Mouse (Mus musculus) adrenal gland, postnatal 0 days (tissue): Measurements from ENCODE around the gene Sat2. TPM values are rescaled to one million over a fixed set of nuclear protein-coding genes. Genes with fewer than 3 reads are reported as not detected.
A peak's percentile ranks its signal among the peaks of the same experiment; 100 is the strongest.

Source experiments
- microRNA-seq: library from miRNA; unstranded; fragments of <30 nt; microRNA quantifications from one replicate; pipeline ENCODE4, GENCODE M21; 2016; ENCODE audit warnings: borderline replicate concordance; ENCODE audit not compliant: insufficient number of aligned reads
- polyA plus RNA-seq: library from polyadenylated mRNA; unstranded; fragments of >200 nt; fragmentation: Nextera tagmentation; extraction: Ambion mirVana; gene quantifications from 2 replicates; pipeline ENCODE4 v1.2.1, GENCODE M21; 2015

Gene Sat2
- 41.0 and 44.3 TPM in 2 replicates for polyA plus RNA-seq

DNA sequence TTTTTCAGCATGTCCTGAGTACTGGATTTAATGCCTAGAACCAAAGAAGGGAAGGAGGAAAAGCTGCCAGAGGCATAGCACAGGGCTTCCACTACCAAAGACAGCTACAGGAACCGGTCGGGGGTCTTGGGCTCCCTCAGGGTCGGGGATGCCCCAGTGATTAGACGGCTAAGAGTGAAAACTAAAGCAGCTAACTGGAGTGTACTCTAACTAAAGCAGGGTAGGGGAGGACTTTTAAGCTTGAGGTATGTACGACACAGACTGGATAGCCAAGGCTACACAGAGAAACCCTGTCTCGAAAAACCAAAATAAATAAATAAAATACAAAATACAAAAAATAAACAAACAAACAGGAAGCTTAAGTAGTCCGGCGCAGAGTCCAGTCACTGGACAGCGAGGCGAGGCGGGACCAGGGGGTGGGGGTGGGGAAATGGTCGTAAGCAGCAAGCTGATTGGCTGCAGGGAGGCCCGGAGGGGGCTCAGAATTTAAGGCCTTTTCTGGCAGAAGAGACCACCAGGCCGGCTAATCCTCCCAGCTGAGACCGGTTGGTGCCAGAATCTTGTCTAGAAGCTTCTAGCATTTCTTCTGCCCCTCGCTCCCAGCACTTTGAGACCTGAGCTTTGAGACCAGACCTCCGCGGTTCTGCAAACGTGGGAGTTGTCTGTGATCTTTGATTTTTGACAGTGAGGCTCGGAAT lies at the start of gene Sat2:
Sat2 (plus strand) TSS at position 454 of the 698 bp plus-strand sequence.

DNA sequence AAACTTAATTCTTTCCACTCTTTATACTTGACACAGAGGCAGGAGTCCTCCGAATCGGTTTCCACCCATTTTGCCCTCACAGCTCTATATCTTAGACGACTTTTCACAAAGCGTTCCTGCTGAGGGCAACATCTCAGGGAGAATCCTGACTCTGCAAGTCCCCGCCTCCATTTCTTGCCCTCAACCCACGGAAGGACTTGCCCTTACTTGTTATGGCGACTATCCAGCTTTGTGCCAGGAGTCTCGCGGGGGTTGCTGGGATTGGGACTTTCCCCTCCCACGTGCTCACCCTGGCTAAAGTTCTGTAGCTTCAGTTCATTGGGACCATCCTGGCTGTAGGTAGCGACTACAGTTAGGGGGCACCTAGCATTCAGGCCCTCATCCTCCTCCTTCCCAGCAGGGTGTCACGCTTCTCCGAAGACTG lies 41.7 kb upstream of the Sat2 start, which contains the start of the genes Wrap53 and Trp53:
Wrap53 (minus strand) TSS at position 165 of the 424 bp plus-strand sequence.
Trp53 (plus strand) TSS at position 269 of the 424 bp plus-strand sequence.

DNA sequence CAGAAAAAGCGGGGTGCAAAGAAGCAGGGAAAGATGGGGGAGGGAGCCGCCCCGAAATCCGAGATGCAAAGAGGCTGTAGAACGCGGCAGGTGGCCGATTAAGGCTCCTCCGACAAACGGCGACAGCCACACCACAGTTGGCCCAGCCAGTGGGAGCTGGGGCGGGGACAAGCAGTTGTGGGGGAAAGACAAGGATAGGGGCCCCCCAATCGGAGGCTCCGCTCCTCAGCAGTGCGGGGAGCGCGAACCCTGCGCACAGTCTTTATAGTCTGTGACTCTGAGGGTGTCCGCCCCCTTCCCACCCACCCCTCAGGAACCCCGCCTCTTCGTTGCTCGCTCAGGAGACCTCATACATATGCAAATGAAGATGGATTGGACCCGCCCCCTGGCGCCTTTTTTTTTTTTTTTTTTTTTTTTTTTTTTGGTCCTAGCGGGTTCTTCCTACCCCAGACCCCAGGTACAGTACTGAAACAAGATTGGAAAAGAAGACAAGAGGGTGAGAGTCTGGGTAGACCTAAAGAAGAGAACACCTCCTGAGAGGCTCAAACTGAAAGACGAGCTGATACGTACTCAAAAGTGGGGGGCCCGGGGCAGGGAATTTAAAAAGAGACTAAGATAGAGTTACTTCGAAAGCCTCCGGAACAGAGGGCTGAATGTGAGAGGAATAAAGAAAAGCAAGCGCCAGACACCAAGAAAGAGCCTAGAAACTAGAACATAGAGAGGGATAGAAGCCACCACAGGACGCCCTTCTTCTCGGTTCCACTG lies 15.9 kb upstream of the Sat2 start, which contains the start of gene Atp1b2:
Atp1b2 (minus strand) TSS at position 217 of the 765 bp plus-strand sequence.

DNA sequence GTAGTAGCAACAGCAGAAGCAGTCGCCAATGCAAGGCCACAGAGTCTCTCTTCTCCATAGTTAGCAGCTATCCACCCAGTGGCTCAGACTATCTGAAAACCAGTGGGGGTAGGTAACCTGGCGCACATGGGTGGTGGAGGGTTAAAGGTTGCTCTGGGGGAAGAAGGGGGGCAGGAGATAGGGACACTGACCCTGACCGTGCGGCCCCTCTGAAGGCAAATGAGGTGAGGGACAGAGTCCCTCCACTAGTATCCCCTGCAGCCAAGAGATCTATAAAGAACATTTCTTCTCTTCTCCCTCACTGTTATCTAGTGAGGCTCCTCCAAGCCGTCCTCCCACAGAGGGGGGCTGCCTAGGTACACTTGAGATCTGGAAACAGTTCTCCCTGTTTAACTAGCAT lies 4.0 kb upstream of the Sat2 start, which contains the start of gene Shbg:
Shbg (minus strand) TSS at position 101 of the 400 bp plus-strand sequence.

DNA sequence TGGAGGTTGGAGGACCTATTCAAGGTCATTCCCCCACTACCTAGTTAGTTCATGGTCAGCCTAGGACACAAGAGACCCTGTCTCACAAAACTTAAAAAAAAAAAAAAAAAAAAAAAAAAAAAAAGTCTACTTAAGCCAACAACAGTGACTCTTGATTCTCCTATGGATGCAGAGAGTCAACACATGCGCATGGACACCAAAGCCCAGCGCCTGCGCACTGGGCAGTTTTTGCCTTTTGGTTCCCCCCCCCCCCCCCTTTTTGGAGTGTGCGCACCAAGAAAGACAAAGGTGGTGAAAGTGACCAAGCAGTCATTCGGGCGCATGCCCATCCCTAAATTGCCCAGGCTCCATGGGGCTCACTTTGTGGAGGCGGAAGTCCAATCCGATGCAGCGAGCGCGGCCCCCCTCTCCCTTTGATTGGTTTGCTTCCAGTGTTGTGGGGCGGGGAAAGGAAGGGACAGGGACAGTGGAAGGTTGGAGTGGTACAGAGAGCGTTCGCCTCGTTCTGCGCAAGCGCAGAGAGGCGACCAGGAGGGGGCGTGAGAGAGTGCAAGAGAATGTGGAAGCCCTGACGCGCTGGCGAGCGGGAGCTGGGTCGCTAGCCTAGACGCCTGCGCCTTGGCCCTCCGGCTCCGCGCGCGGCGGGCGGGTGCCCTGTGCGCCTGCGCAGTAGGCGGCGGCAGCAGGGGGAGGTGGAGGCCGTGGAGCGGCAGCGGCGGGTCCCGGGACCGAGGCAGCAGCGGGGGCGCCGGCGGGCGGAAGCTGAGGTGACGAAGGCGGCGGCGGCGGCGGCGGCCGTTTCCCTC lies 10.7 kb downstream of the Sat2 start, which contains the start of gene Fxr2:
Fxr2 (plus strand) TSS at position 707 of the 806 bp plus-strand sequence.

DNA sequence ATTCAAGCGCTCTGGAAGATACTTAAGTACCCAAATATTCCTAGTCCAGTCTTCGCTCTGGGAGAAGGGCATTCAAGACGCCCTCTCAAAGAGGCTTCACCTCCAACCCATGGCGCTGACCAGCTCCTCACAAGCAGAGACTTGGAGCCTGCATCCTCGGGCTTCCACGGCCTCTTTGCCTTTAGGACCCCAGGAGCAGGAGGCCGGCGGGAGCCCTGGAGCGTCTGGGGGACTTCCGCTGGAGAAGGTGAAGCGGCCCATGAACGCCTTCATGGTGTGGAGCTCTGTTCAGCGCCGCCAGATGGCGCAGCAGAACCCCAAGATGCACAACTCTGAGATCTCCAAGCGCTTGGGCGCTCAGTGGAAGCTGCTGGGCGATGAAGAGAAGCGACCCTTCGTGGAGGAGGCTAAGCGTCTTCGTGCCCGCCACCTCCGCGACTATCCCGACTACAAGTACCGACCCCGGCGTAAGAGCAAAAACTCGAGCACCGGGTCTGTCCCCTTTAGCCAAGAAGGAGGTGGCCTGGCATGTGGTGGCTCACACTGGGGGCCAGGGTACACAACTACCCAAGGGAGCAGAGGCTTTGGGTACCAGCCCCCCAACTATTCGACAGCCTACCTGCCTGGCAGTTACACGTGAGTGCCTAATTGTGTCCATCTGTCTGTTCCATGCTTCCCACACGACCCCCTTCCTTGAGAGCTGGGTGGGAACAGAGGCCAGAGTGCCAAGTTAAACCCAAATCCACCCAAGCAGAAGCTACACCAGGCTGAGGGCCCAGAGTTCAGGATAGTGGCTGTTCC lies 33.6 kb downstream of the Sat2 start, which contains the start of gene Sox15:
Sox15 (plus strand) TSS at position 51 of the 801 bp plus-strand sequence.

DNA sequence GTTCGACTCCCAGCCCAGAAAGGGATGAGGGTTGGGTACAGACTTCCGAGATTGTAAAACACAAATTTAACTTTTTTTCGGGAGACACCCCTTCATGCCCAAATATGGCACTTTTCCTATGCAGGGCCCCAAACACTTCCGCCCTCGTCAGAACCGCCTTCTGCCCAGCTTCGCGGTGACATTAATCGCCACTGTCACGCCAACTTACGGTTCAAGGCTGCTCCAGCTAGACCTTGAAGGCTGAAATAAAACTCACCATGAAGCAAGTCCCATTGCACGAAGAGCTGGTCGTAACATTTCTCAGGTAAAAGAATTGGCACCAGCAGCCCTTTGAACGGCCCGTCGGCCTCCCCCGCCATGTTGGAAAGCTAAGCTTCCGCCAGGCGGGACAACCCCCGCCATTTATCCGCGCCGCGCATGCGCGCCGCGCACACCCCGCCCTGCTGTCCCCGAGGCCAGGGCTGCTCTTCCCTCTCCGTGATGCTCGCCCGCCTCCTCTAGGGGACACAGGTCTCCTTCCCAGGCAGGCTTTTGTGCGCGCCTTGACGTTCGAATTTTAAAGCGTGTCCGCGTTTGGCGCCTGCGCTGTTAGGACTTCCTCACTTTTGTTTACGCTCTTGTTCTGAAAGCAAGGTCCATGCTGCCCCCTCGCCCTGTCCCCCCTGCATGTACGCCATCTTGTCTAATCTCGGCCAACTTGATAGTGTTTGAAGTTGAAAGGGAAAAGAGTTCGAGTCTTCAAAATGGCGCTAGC lies 40.6 kb downstream of the Sat2 start, which contains the start of gene Mpdu1:
Mpdu1 (minus strand) TSS at position 430 of the 754 bp plus-strand sequence.

DNA sequence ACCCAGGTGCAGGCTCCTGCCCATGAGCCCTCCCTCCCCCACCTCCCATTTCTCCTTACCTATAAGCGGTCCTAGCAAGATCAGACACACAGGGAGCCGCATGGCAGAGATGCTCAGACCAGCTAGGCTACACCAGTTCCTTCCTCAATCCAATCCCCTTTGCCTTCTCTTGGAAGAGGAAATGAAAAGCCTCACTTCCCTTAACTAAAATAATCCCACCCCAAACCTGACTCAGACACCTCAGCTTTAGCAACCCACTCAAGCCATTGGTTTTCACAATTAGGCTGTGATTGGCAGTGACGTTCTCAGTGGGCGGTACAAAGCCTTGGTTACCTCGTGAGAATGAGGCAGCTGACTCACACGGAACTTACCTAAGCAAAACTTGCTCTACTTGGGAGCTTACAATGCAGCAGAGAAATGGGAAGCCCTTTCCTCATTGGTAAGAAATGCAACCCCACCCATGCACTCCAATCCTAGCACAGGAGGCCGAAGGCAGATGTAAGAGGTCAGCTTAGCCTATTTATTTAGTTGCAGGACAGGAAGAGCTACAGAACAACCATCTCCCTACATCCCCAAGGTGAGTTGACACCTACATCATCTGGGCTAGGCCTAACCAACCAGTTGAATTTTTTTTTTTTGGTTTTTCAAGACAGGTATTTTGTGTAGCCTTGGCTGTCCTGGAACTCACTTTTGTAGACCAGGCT lies 44.3 kb downstream of the Sat2 start, which contains the start of gene Cd68:
Cd68 (minus strand) TSS at position 193 of the 704 bp plus-strand sequence.

DNA sequence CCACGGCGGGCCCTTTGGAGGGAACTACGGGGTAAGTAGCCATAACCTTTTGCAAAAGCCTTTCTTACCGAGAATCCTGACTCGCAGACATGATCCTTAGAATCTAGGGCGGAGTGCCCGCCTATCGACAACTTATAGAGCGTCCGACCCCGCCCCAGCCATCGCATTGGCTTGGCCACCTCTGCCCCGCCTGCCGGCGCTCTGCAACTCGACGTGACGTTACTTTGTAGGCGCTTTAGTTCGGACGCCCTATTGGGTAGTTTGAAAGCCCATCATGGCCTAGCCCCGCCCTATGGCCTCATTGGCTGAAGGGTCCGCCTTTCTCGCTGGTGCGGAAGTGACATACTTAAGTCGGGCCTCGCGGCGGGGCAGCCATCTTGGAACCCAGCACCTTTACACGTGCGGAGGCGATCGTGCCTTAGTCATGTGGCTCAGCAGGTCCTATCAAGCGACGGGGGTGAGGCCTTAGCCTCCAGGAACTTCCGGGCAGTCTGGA lies 50.4 kb downstream of the Sat2 start, which contains the start of gene Eif4a1:
Eif4a1 (minus strand) TSS at position 213 of the 496 bp plus-strand sequence.

Small RNAs within 50 kb of the gene (microRNA-seq; reads per million reads assigned to microRNA genes)
- gene Mir1934 (3.5 reads per million, percentile 1 among the genes with 10 or more reads in this experiment), gene Mir467f (not detected)

Other genes starting within 250 kb of the Sat2 start
- gene Naa38, start 226.5 kb upstream of the Sat2 start, polyA plus RNA-seq, result 338 and 498 TPM in 2 replicates
- 16.4 and 21.0 TPM in 2 replicates for gene Cyb5d1, start 226.4 kb upstream of the Sat2 start, polyA plus RNA-seq
- gene Tmem88, start 223.8 kb upstream of the Sat2 start, polyA plus RNA-seq, result 36.4 and 44.7 TPM in 2 replicates
- gene Kdm6b, start 208.3 kb upstream of the Sat2 start, polyA plus RNA-seq, result 13.8 and 14.7 TPM in 2 replicates
- gene Dnah2, start 72.9 kb upstream of the Sat2 start, polyA plus RNA-seq, result 0.30 and 1.3 TPM in 2 replicates
- gene Efnb3, start 61.8 kb upstream of the Sat2 start, polyA plus RNA-seq, result 9.0 and 17.2 TPM in 2 replicates
- gene Wrap53, start 41.8 kb upstream of the Sat2 start, polyA plus RNA-seq, result 10.6 and 11.8 TPM in 2 replicates
- gene Trp53, start 41.7 kb upstream of the Sat2 start, polyA plus RNA-seq, result 50.4 and 67.8 TPM in 2 replicates
- gene Atp1b2, start 16.1 kb upstream of the Sat2 start, polyA plus RNA-seq, result 25.4 and 32.3 TPM in 2 replicates
- gene Shbg, start 4.1 kb upstream of the Sat2 start, polyA plus RNA-seq, result 0.14 TPM in 1 of 2 replicates, not detected in the other
- 17.0 and 23.2 TPM in 2 replicates for gene Fxr2, start 11.0 kb downstream of the Sat2 start, polyA plus RNA-seq
- not detected in 2 replicates for gene Sox15, start 33.3 kb downstream of the Sat2 start, polyA plus RNA-seq
- gene Mpdu1, start 40.6 kb downstream of the Sat2 start, polyA plus RNA-seq, result 75.5 and 97.1 TPM in 2 replicates
- gene Cd68, start 44.1 kb downstream of the Sat2 start, polyA plus RNA-seq, result 34.5 TPM in 2 replicates
- 393 and 466 TPM in 2 replicates for gene Eif4a1, start 50.4 kb downstream of the Sat2 start, polyA plus RNA-seq
- 46.6 and 53.5 TPM in 2 replicates for gene Senp3, start 60.1 kb downstream of the Sat2 start, polyA plus RNA-seq
- 0.80 TPM in 2 replicates for gene Tnfsf13, start 63.8 kb downstream of the Sat2 start, polyA plus RNA-seq
- 17.7 and 26.1 TPM in 2 replicates for gene Tnfsf12, start 73.8 kb downstream of the Sat2 start, polyA plus RNA-seq
- 9.2 and 12.7 TPM in 2 replicates for gene Tnfsfm13, start 74.1 kb downstream of the Sat2 start, polyA plus RNA-seq
- 18.7 and 21.8 TPM in 2 replicates for gene Polr2a, start 136.6 kb downstream of the Sat2 start, polyA plus RNA-seq
- 0.22 TPM in 1 of 2 replicates, not detected in the other for gene Slc35g3, start 139.9 kb downstream of the Sat2 start, polyA plus RNA-seq
- gene Zbtb4, start 143.9 kb downstream of the Sat2 start, polyA plus RNA-seq, result 3.7 and 4.4 TPM in 2 replicates
- gene Chrnb1, start 173.9 kb downstream of the Sat2 start, polyA plus RNA-seq, result 1.9 and 2.8 TPM in 2 replicates
- 0.91 and 0.92 TPM in 2 replicates for gene Fgf11, start 179.8 kb downstream of the Sat2 start, polyA plus RNA-seq
- gene Tmem102, start 183.6 kb downstream of the Sat2 start, polyA plus RNA-seq, result 1.4 and 1.8 TPM in 2 replicates
- not detected in 2 replicates for gene Gm39566, start 193.3 kb downstream of the Sat2 start, polyA plus RNA-seq
- gene Spem2, start 196.4 kb downstream of the Sat2 start, polyA plus RNA-seq, result not detected in 2 replicates
- not detected in 2 replicates for gene Spem1, start 200.2 kb downstream of the Sat2 start, polyA plus RNA-seq
- 3.1 and 4.3 TPM in 2 replicates for gene Nlgn2, start 215.8 kb downstream of the Sat2 start, polyA plus RNA-seq
- 479 and 845 TPM in 2 replicates for gene Tmem256, start 216.5 kb downstream of the Sat2 start, polyA plus RNA-seq
- 74.4 and 74.8 TPM in 2 replicates for gene Plscr3, start 224.4 kb downstream of the Sat2 start, polyA plus RNA-seq
- gene Tnk1, start 236.7 kb downstream of the Sat2 start, polyA plus RNA-seq, result 0.19 and 0.47 TPM in 2 replicates